Comparison of ENCODE assay signal across 18 mouse cellular contexts in the genomic region with DNA sequence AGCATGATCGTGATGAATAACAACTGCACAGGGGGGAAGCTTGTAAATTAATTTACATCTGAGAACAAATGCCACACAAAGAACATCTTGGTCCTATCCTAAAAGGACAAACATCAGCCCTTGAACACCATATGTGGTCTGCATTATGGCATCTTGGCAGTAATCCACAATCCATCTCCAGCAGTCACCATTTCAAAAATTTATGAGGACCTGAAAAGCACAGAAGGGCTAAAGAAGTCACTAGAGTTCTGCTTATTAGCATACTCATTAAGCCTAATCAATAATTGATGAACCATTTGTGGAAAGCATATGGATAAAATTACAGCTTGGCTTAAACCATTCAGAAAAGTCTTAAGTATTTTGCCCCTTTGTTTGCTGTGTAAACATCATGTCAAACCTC.
DNase-seq lines count a peak whose midpoint lies in the region; ATAC-seq and TF ChIP-seq lines count a peak whose summit lies in the region.
"Had no signal": no experiment of that assay in that cellular context is flagged by ENCODE, and none has a peak within 500 bp of the region (broad histone marks: within the 10 kb centered on the region; RNA-seq: fewer than 3 reads in every experiment).

No protein-coding gene starts in this region.

- DNase-seq in left cerebral cortex, postnatal 4 days, result peak; percentile 9
- no peak for DNase-seq in left cerebral cortex, adult 2 months (ENCODE audit: extremely low spot score in 1 of 2, low spot score in 2 of 2)
- DNase-seq in brain, embryonic 14.5 days (ENCODE audit: low read depth), result peak; percentile 86
- DNase-seq in mesoderm, embryonic 11.5 days (ENCODE audit: low read depth, low spot score), result peak; percentile 4
- DNase-seq in layer of hippocampus, adult 9-11 months, result no peak
- DNase-seq in adrenal gland, postnatal 14 days, result no peak
- no peak for DNase-seq in gastrocnemius, adult 8-10 months (ENCODE audit: low spot score in 2 of 2)
- DNase-seq: adrenal gland, postnatal 36 days; cerebellum, postnatal 25 days; gastrocnemius, postnatal 25 days; kidney, adult 2 months; kidney, postnatal 4 days; thymus, postnatal 4 days had no signal

- no peaks in the 10 kb centered on the region for H3K4me1 ChIP-seq in forebrain, embryonic 16.5 days (replicated peaks; ENCODE audit: control insufficient read depth, insufficient read depth, low read length)
- H3K4me1 ChIP-seq: liver, embryonic 12.5 days; lung, embryonic 15.5 days had no signal

- H3K9me3 ChIP-seq in forebrain, embryonic 16.5 days (ENCODE audit: control insufficient read depth, low read length), result no peaks in the 10 kb centered on the region
- H3K9me3 ChIP-seq: liver, embryonic 12.5 days; lung, embryonic 15.5 days had no signal

- H3K4me2 ChIP-seq in forebrain, embryonic 16.5 days (ENCODE audit: low read length), result no peak overlapping the region
- H3K4me2 ChIP-seq: liver, embryonic 12.5 days; lung, embryonic 15.5 days had no signal

- no peaks in the 10 kb centered on the region for H3K27me3 ChIP-seq in forebrain, embryonic 16.5 days (replicated peaks; ENCODE audit: control insufficient read depth, insufficient read depth, low read length)
- H3K27me3 ChIP-seq: liver, embryonic 12.5 days; lung, embryonic 15.5 days; Patski had no signal

- intact Hi-C loops in left cerebral cortex, postnatal 4 days (cut with DNase I), result no loop called here
- intact Hi-C loops in left cerebral cortex, adult 2 months (cut with DNase I), result no loop called here

- no peak overlapping the region for H3K27ac ChIP-seq in left cerebral cortex, adult 2 months
- no peak overlapping the region for H3K27ac ChIP-seq in forebrain, embryonic 16.5 days (ENCODE audit: low read length)
- H3K27ac ChIP-seq: liver, embryonic 12.5 days; lung, embryonic 15.5 days had no signal

- 19% methylated on average over 1 of the region's 1 CpGs for WGBS in forebrain, embryonic 16.5 days

- H3K4me3 ChIP-seq in left cerebral cortex, adult 2 months, result no peak overlapping the region
- no peak overlapping the region for H3K4me3 ChIP-seq in forebrain, embryonic 16.5 days (replicated peaks; ENCODE audit: low read length)
- H3K4me3 ChIP-seq: liver, embryonic 12.5 days; lung, embryonic 15.5 days; myocyte had no signal

- no peak for TF ChIP-seq CTCF in left cerebral cortex, adult 2 months (IDR thresholded peaks at IDR 0.05)
- no peak for TF ChIP-seq CTCF in brain, embryonic 14.5 days (IDR thresholded peaks at IDR 0.05; ENCODE audit: borderline replicate concordance, extremely low read depth, insufficient read depth, insufficient read length)

- ATAC-seq in forebrain, embryonic 16.5 days, result peak; percentile 77
- ATAC-seq: liver, embryonic 12.5 days; Patski had no signal

- TF ChIP-seq POLR2A in brain, embryonic 14.5 days (IDR thresholded peaks at IDR 0.05; ENCODE audit: borderline replicate concordance, extremely low read depth, insufficient read depth, insufficient read length, poor library complexity, severe bottlenecking), result no peak

- no peak overlapping the region for H3K9ac ChIP-seq in forebrain, embryonic 16.5 days (replicated peaks; ENCODE audit: low read depth, low read length)
- H3K9ac ChIP-seq: liver, embryonic 12.5 days; lung, embryonic 15.5 days had no signal

- H3K36me3 ChIP-seq in forebrain, embryonic 16.5 days (ENCODE audit: control insufficient read depth, insufficient read depth), result no peaks in the 10 kb centered on the region
- H3K36me3 ChIP-seq: liver, embryonic 12.5 days; lung, embryonic 15.5 days had no signal

Comparison
In these comparisons a context has a peak if more than half of its experiments do, and no peak if none do; other contexts are left out.
1. DNase-seq: peak in left cerebral cortex, postnatal 4 days (single experiment), brain, embryonic 14.5 days (single experiment) and mesoderm, embryonic 11.5 days (single experiment); none in left cerebral cortex, adult 2 months (0 of 2), layer of hippocampus, adult 9-11 months (single experiment), adrenal gland, postnatal 14 days (single experiment) and gastrocnemius, adult 8-10 months (0 of 2).